Mouse (Mus musculus) neural tube, embryonic 12.5 days (tissue): ENCODE measurements around the gene Csnk1d. TPM values are rescaled to one million over a fixed set of nuclear protein-coding genes. Genes with fewer than 3 reads are reported as not detected.

ENCODE experiments used
- ATAC-seq: fragments of 200-750 bp; cut with Nextera tagmentation; 2 replicates; pipeline ENCODE4 v1.8.0; 2017; ENCODE audit warnings: low read depth, mild to moderate bottlenecking, moderate TSS enrichment, moderate library complexity; ENCODE audit not compliant: low FRiP score
- H3K27ac ChIP-seq: fragments of 300-500 bp; sonication (generic); 2 replicates; pipeline ENCODE4 v1.5.1; 2016
- H3K27me3 ChIP-seq: fragments of 300-500 bp; sonication (generic); replicated peaks from 2 replicates; pipeline ENCODE4 v1.6.1; 2016; ENCODE audit warnings: mild to moderate bottlenecking
- H3K36me3 ChIP-seq: fragments of 300-500 bp; sonication (generic); 2 replicates; pipeline ENCODE4 v1.6.1; 2016; ENCODE audit warnings: mild to moderate bottlenecking
- H3K4me1 ChIP-seq: fragments of 300-500 bp; sonication (generic); 2 replicates; pipeline ENCODE4 v1.6.1; 2016
- H3K4me2 ChIP-seq: fragments of 300-500 bp; sonication (generic); replicated peaks from 2 replicates; pipeline ENCODE4 v1.6.1; 2016; ENCODE audit warnings: mild to moderate bottlenecking
- H3K4me3 ChIP-seq: fragments of 300-500 bp; sonication (generic); 2 replicates; pipeline ENCODE4 v1.5.1; 2016
- H3K9ac ChIP-seq: fragments of 300-500 bp; sonication (generic); 2 replicates; pipeline ENCODE4 v1.6.1; 2016; ENCODE audit warnings: mild to moderate bottlenecking
- H3K9me3 ChIP-seq: fragments of 300-500 bp; sonication (generic); 2 replicates; pipeline ENCODE4 v1.6.1; 2016; ENCODE audit warnings: mild to moderate bottlenecking
- WGBS: fragments of 180-500 bp; shearing (Covaris S2); methylation state at CpG from one replicate; pipeline ENCODE4 v1.1.7; 2016; 5-methylcytosine and 5-hydroxymethylcytosine counted together
- polyA plus RNA-seq: library from polyadenylated mRNA; unstranded; fragments of >200 nt; fragmentation: Nextera tagmentation; extraction: Ambion mirVana; gene quantifications from 2 replicates; pipeline ENCODE4 v1.2.1, GENCODE M21; 2016

The Csnk1d gene
- polyA plus RNA-seq, 1 experiment from 2014 or later = 157 TPM

DNA sequence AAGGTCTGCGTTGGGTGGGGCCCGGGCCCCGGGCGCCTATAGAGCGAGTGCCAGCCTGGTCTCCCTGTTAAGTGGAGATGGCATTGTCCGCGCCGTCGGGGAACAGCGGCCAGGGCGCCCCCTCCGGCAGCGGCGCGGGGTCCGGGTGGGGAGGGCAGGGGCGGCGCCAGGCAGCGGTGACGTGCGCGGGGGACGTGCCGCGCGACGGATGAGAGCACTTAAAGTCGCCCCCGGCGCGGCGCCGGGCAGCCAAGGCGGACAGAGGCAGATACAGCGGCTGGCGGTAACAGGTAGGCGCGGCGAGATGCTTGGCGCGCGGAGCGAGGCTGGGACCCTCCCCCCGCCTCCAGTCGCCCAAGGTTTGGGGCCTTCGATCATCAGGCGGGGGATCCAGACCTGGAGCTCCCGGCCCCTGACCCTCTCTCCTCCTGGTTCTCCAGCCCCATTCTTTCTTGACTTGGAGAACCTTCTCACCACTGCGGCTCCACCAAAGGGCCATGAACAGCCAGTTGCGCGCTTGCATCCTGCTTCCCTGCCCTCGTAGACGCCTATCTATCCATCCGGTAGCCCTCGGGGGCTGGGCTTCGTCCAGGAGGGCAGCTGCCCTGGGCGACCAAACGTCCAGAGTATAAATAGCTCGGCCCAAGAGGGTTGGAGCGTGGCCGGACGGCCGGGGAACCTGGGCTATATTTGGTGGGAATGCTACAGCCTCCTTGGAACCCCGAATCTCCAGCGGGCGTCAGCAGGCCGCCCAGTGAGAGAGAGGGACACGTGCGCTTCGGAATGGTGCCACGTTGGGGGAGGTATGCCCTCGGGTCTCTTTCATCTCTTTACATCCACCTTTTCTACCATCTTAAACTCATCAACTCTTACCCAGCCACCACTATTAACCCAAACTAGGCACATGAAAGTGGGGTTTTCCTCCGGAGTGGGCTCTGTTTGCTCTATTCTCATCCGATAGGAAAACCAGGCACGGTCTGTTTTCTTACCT lies 42.0 kb downstream of the Csnk1d start:
- Histone ChIP-seq H3K9ac (peak overlapping the region; percentile 52), H3K36me3 (no peaks in the 10 kb centered on the region), H3K27me3 (peaks cover 15% of the 10 kb centered on the region), H3K27ac (no peak overlapping the region), H3K4me2 (peak overlapping the region; percentile 70), H3K4me1 (peaks cover 36% of the 10 kb centered on the region), H3K9me3 (no peaks in the 10 kb centered on the region), H3K4me3 (peak overlapping the region; percentile 37)
- no peak for ATAC-seq
- under 1% methylated on average over 73 of the region's 75 CpGs for WGBS

DNA sequence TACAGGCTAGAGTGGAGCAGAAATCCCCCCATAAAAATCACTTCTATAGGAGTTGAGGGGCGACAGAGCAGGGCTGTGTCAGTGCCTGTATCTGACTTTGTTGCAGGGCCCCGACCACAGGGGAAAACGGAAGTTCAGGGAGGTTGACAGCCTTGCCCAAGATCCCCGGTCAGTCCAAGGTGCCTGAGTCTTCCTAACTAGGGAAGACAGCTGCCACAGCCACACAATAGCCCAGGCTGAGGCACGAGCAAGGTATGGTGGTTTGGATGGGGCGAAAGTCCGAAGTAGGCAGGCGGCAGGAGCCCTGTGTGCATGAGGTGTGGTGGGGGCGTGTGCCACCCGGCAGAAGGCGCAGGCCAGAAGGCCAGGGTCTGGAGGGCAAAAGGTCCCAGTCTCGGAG lies 42.8 kb downstream of the Csnk1d start, which contains the start of gene Slc16a3:
Slc16a3 (plus strand) TSS at position 153 of the 400 bp plus-strand sequence.
- H3K36me3 ChIP-seq = no peaks in the 10 kb centered on the region
- H3K27ac ChIP-seq = no peak within 1 kb of the TSS
- ATAC-seq = no peak
- H3K4me1 ChIP-seq = peaks cover 36% of the 10 kb centered on the region
- peaks cover 15% of the 10 kb centered on the region for H3K27me3 ChIP-seq
- H3K9me3 ChIP-seq = no peaks in the 10 kb centered on the region
- 33% methylated on average over 12 of the region's 12 CpGs for WGBS
- peak within 1 kb of the TSS; percentile 52 for H3K9ac ChIP-seq
- H3K4me2 ChIP-seq = peak within 1 kb of the TSS; percentile 70
- H3K4me3 ChIP-seq = peak within 1 kb of the TSS; percentile 37

DNA sequence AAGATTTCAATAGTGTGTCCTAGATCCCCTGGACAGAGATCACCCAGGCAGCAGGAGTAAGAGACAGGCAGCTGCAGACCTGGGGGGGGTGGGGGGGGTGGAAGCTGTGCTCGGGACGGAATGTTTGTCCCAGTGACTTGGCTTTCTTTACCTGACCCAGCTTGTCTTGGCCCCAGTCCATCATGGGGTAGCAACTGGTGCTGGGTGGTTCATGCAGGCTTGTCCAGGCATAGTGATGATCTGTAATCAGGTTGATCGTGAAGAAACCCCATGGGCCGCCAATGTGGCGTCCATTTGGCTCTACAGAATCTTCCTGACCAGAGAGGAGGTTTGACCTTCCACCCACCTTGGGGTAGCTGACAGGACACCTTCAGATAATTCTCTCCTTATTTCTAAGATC lies 45.2 kb downstream of the Csnk1d start:
- H3K9ac ChIP-seq = no peak overlapping the region

DNA sequence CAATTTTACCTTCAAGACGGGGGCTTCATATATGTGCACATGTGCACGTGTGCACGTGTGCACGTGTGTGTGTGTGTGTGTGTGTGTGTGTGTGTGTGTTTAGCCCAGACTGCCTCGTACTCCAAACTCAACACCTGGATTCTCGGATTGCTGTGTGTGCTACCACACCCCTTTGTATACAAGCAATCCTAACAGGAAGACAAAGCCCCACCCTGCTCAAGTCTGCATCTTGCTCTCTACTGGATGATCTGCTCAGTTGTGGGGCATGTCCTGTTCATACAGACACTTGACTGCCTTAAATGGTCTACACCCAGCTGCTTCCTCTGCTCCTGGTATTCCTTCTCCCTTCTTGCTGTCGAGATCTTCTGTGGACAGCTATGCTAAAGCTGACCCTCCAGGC lies 45.9 kb downstream of the Csnk1d start:
- 86% methylated on average over 7 of the region's 7 CpGs for WGBS
- no peak overlapping the region for H3K4me3 ChIP-seq
- no peak for ATAC-seq
- H3K9me3 ChIP-seq = no peaks in the 10 kb centered on the region
- H3K4me1 ChIP-seq = peaks cover 18% of the 10 kb centered on the region
- H3K36me3 ChIP-seq = no peaks in the 10 kb centered on the region
- no peak overlapping the region for H3K9ac ChIP-seq
- H3K4me2 ChIP-seq = no peak overlapping the region
- H3K27me3 ChIP-seq = peaks cover 13% of the 10 kb centered on the region
- H3K27ac ChIP-seq = no peak overlapping the region

More for the DNA sequence above, 45.2 kb downstream of the Csnk1d start:
- no peak overlapping the region for H3K4me2 ChIP-seq
- H3K27me3 ChIP-seq = peaks cover 15% of the 10 kb centered on the region
- peaks cover 24% of the 10 kb centered on the region for H3K4me1 ChIP-seq
- no peaks in the 10 kb centered on the region for H3K9me3 ChIP-seq
- 93% methylated on average over 5 of the region's 5 CpGs for WGBS
- H3K27ac ChIP-seq = no peak overlapping the region
- no peak overlapping the region for H3K4me3 ChIP-seq
- no peak for ATAC-seq
- H3K36me3 ChIP-seq = no peaks in the 10 kb centered on the region

DNA sequence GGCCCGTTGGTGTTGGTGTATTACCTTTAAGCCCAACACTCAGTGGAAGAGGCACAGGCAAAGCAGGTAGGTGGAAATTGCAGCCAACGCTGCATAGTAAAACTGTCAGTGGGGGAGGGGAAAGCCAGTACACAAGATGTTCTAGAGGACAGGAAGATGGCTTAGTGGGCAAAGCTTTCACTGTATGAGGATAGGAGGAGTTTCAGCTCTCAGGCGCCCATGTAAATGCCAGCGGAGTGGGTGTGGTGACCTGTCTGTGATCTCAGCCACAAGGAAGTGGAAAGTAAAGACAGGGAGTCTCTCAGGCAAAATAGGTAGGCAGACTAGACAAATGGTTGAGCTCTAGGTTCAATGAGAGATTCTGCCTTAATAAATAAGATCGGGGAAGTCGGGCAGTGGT lies 50.2 kb downstream of the Csnk1d start:
- Histone ChIP-seq H3K36me3 (no peaks in the 10 kb centered on the region), H3K9ac (no peak overlapping the region), H3K4me1 (no peaks in the 10 kb centered on the region), H3K9me3 (no peaks in the 10 kb centered on the region), H3K27ac (no peak overlapping the region), H3K4me3 (no peak overlapping the region), H3K4me2 (no peak overlapping the region), H3K27me3 (no peaks in the 10 kb centered on the region)
- 88% methylated on average over 6 of the region's 6 CpGs for WGBS
- ATAC-seq = no peak

DNA sequence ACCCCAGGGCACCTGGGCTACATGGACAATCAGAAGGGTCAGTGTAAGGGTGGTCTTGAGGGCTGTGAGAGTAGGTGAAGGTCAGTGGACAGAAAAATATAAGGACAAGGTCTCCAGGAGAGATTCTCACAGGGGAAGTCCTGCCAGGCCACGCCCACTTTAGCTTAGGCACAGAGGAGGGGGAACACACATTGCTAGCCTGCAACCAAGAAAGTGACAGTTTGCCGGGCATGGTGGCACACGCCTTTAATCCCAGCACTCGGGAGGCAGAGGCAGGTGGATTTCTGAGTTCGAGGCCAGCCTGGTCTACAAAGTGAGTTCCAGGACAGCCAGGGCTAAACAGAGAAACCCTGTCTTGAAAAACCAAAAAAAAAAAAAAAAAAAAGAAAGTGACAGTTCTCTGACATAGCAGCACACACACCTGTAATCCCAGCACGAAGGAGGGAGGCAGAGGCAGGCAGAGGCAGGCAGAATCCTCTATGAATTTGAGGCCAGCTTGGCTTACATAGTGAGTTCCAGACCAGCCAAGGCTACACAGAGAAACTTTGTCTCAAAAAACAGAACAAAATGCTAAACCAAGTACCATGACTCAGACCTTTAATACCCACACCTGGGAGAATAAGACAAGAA lies 51.3 kb downstream of the Csnk1d start:
- H3K4me1 ChIP-seq = no peaks in the 10 kb centered on the region
- no peaks in the 10 kb centered on the region for H3K9me3 ChIP-seq
- H3K9ac ChIP-seq = no peak overlapping the region
- H3K27me3 ChIP-seq = no peaks in the 10 kb centered on the region
- H3K4me2 ChIP-seq = no peak overlapping the region
- H3K4me3 ChIP-seq = no peak overlapping the region
- 67% methylated on average over 6 of the region's 6 CpGs for WGBS
- no peak for ATAC-seq
- H3K27ac ChIP-seq = no peak overlapping the region
- H3K36me3 ChIP-seq = no peaks in the 10 kb centered on the region

DNA sequence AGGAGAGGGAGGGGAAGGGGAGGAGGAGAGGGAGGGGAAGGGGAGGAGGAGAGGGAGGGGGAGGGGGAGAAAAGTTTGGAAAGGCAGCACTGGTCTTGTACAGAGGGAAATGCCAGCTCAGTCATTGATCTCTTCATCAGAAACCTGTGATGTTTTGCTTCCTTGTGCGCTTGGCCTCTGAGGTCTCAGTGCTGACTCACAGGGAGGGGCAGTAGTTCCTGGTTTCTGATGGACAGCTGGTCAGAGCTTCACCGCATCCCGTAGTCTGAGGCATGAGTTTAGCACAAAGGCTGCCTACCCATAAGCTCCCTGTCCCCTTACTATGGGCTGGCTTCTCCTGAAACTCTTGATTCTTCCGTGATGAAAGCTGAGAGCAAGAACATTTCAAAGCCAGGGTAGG lies 52.3 kb downstream of the Csnk1d start:
- WGBS = 47% methylated on average over 4 of the region's 4 CpGs
- Histone ChIP-seq H3K4me2 (no peak overlapping the region), H3K9ac (no peak overlapping the region), H3K27me3 (no peaks in the 10 kb centered on the region), H3K4me1 (no peaks in the 10 kb centered on the region), H3K27ac (no peak overlapping the region), H3K4me3 (no peak overlapping the region), H3K9me3 (no peaks in the 10 kb centered on the region), H3K36me3 (no peaks in the 10 kb centered on the region)
- ATAC-seq = no peak

DNA sequence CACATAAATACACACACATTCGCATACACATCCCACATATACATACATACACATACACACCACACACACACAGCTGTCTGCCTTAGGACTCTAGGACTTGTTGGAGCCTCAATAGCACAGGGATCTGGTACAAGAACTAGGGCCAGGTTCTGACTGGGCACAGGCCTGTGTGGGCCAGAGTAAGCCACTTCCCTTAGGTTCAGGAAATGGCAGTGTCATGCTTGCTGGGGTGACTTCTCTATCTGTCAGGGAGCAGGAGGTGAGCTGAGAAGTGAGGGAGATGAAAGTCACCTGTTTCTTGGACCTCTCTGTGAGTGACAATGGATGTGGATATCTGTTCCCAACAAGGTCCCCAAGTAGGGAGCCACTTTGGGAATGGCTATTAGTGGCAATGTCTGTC lies 53.2 kb downstream of the Csnk1d start:
- 95% methylated on average over 1 of the region's 1 CpGs for WGBS
- Histone ChIP-seq H3K27ac (no peak overlapping the region), H3K4me1 (no peaks in the 10 kb centered on the region; the same call in 1 of the 2 replicates), H3K4me3 (no peak overlapping the region), H3K4me2 (no peak overlapping the region), H3K36me3 (no peaks in the 10 kb centered on the region), H3K9ac (no peak overlapping the region), H3K27me3 (no peaks in the 10 kb centered on the region), H3K9me3 (no peaks in the 10 kb centered on the region)
- no peak for ATAC-seq

DNA sequence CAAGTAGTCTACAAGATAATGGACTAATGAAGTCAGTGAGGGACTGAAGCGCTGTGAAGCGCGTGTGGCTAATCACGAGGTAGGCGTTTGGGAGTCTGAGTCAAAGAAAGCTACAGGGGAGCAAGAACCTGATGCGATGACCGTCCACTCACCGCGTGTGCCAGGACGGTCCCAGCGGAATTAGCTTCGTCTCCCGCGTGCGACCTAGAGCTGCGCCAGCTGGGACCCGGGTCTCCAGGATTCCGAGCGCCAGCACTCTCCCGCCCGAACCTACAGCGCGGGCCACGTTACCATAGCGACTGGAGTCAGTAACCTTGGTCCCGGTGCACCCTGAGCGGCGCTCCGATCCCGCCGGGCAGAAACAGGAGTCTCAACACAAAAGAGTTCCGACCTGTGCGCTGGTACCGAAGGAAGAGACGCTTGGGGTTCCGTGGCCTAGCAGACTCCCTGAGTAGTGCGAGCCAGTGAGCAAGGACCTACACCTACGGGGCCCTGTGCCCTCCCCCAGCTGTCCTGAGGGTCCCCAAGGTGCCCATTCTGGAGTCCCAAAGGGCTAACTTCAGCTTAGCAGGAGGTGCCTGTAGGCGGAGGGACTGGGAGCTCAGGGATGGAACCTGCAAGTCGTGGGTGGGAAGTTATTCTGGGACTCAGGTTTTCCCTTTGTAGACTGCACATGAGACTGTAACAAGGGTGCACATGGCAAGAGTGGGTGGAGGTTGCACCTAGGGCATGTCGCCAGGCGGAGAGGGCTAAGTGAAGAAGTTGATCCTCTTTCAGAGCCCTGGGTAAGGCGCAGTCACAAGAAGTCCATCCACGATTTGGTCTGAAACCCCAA lies 58.3 kb downstream of the Csnk1d start, which contains the start of gene Ccdc57:
Ccdc57 (minus strand) TSS at position 309 of the 835 bp plus-strand sequence.
- no peak within 1 kb of the TSS for H3K27ac ChIP-seq
- WGBS = 10% methylated on average over 44 of the region's 44 CpGs
- H3K9me3 ChIP-seq = no peaks in the 10 kb centered on the region
- peak within 1 kb of the TSS; percentile 63 for H3K9ac ChIP-seq
- H3K4me3 ChIP-seq = peak within 1 kb of the TSS; percentile 48
- no peaks in the 10 kb centered on the region for H3K27me3 ChIP-seq
- H3K4me2 ChIP-seq = peak within 1 kb of the TSS; percentile 80
- ATAC-seq = peak; percentile 80
- H3K36me3 ChIP-seq = no peaks in the 10 kb centered on the region
- H3K4me1 ChIP-seq = no peaks in the 10 kb centered on the region; the same call in 1 of the 2 replicates

DNA sequence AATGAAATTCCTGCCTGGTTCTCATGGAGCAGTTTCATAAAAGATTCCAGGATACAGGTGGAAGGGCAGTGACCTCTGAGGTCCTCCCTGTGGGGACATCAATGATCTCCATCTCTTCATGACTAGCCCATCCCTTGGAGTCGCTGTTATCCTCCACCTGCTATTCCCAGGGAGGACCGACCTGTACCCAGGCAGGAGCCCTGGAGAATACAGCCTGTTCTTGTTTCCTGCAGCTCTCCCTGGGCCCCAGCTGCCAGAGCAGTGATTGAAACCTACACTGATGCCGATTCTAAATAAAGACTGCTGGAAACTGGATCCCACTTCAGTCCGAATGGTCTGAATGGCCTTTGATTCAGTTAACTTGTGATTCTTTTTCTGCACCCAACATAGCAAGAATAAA lies 59.7 kb downstream of the Csnk1d start:
- no peak overlapping the region for H3K27ac ChIP-seq
- no peak overlapping the region for H3K4me2 ChIP-seq
- no peaks in the 10 kb centered on the region for H3K27me3 ChIP-seq
- H3K9me3 ChIP-seq = no peaks in the 10 kb centered on the region
- WGBS = 88% methylated on average over 4 of the region's 4 CpGs
- no peak for ATAC-seq
- no peaks in the 10 kb centered on the region; the same call in 1 of the 2 replicates for H3K4me1 ChIP-seq
- H3K9ac ChIP-seq = no peak overlapping the region
- no peaks in the 10 kb centered on the region for H3K36me3 ChIP-seq
- no peak overlapping the region for H3K4me3 ChIP-seq

DNA sequence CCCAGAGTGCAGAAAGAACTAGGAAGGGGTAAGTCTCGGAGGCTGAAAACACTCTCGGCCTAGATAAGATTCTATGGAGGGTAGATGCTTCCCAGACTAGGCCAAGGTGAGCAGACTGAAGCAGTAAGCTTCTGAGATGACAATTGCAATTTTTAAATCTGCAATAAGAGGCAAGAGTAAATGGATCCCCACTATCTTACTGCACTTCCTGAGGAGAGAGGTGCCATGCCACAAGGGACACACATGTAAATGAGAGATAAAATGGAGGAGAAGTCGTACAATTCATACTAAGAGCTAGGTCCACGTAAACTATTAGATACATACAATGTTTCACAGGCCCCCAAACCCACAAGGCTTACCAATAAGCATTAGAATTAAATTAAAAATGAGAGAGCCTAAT lies 62.7 kb downstream of the Csnk1d start:
- no peak for ATAC-seq
- no peak overlapping the region for H3K9ac ChIP-seq
- no peak overlapping the region for H3K4me2 ChIP-seq
- H3K36me3 ChIP-seq = 0 out of 2 replicates have a peak, but pooled peaks cover 6% of the 10 kb centered on the region
- H3K9me3 ChIP-seq = no peaks in the 10 kb centered on the region
- H3K4me1 ChIP-seq = no peaks in the 10 kb centered on the region; the same call in 1 of the 2 replicates
- H3K27me3 ChIP-seq = no peaks in the 10 kb centered on the region
- no peak overlapping the region for H3K4me3 ChIP-seq
- 91% methylated on average over 4 of the region's 4 CpGs for WGBS
- no peak overlapping the region for H3K27ac ChIP-seq

DNA sequence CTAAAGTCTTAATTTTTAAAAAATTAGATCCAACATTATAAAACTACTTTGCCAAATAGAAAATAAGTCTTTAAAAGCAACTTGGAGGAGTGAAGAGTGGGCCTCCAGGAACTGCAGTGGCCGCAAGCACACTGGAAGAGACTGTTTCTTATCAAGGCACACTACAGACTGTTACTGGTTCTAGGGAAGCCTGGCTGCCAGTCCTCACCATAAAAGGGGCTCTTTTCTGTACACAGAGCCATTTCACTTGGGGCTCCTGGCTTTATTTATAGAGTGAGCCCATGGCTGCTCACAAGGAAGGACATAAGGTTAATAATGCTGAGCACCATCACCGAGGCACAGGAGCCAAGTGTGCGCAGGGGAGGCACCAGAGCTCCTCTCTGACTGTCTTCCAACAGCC lies 68.6 kb downstream of the Csnk1d start:
- Histone ChIP-seq H3K4me2 (no peak overlapping the region), H3K9ac (no peak overlapping the region), H3K27ac (no peak overlapping the region), H3K4me3 (no peak overlapping the region), H3K9me3 (no peaks in the 10 kb centered on the region), H3K4me1 (no peaks in the 10 kb centered on the region), H3K36me3 (peaks cover 44% of the 10 kb centered on the region), H3K27me3 (no peaks in the 10 kb centered on the region)
- 95% methylated on average over 3 of the region's 3 CpGs for WGBS
- ATAC-seq = no peak
